Mouse (Mus musculus): ENCODE data around the gene Gm21988.

Gene Gm21988

GRCm38 (mm10) chr11:70215301-70215700 lies 24.3 kb downstream of the Gm21988 start:
- DNase-seq: peak; percentile 94

DNA sequence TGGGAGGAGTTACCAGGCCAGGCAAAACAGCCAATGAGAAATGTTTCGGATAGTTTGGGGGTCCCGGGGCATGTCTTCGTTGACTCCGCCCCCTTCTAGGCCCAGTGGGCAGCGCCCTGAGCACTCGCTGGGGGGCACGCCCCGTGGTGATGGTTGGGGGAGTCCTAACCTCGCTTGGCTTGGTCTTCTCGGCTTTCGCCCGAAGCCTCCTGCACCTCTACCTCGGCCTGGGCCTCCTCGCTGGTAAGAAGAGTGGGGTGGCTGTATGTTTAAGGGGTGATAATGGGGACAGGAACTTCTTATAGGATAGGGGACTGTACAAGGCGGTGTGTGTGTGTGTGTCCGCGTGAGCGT lies 24.8 kb downstream of the Gm21988 start:
- peak; percentile 93 for DNase-seq

GRCm38 (mm10) chr11:70214191-70214855 lies 25.3 kb downstream of the Gm21988 start:
- peak; percentile 93 for DNase-seq

- no peak for DNase-seq
Observed at GRCm38 (mm10) chr11:70213736-70214135, 25.9 kb downstream of the Gm21988 start.

DNA sequence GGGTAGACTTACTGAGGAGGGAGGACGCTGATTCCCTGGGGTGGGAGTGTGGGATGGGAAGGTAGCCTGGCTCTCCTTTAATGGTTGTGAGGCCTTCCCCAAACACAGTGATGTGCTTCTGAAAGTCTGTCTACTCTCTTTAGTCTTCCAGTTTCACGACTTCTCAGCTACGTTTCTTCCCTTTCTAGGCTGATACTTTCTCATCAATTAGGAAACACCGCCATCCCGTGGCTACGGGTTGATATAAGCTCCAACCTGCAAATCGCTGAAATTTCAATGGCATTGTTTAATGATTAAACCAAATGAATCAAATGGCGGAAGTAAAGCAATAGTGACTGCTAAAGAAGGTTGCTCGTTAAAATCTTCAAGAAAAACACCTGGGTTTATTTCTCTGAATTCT lies 26.7 kb downstream of the Gm21988 start:
- DNase-seq: peak; percentile 93

- peak; percentile 93 for DNase-seq
Observed at GRCm38 (mm10) chr11:70212423-70212822, 27.2 kb downstream of the Gm21988 start, which contains the start of gene Slc16a11. Gene Slc16a11, plus strand, starts transcription at chr11:70212752.

- peak; percentile 87 for DNase-seq
Observed at GRCm38 (mm10) chr11:70211972-70212371, 27.7 kb downstream of the Gm21988 start.

DNA sequence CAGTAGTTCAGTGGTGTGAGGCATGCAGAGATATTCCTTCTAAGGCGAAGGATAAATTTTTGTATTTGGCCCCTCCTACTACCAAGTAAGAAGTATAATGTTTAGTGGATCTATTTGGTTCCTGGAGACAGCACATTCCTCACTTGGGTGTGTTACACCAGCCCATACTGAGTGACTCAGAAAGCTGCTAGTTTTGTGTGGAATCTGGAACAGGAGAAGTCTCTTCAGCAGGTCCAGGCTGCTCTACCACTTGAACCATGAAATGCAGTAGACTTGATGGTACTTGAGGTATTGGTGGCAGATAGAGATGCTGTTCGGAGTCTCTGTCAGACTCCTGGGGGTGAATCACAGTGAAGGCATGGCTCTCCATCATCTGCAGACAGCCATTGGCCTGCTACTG lies 28.9 kb downstream of the Gm21988 start:
- DNase-seq: no peak

DNA sequence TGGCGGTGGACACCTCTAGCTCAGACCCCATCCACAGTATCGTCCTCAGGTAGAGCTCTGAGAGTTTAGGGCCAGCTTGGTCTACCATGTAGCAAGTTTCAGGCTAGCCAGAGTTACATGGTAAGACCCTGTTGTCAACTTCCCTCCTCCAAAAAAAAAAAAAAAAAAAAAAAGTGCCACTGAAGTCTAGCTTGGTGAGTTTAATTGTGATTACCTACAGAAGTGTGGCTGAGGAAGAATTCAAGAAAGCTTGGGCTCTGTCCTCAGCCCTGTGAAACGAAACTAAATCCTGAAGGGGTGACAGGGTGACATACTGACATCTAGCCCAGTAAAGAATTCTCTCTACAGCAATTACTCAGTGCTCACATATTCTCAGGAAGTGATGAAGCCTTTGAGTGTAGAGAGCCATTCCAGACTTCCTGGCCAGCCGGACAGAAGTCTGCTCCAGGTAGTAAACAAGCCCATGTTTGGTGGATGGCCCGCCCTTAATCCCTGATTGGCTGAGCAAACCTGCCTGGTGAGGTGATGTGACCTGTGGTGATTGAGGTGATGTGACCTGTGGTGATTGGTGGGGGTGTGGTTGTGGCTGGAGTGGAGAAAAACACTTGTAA lies 30.7 kb downstream of the Gm21988 start:
- peak; percentile 89 for DNase-seq

DNA sequence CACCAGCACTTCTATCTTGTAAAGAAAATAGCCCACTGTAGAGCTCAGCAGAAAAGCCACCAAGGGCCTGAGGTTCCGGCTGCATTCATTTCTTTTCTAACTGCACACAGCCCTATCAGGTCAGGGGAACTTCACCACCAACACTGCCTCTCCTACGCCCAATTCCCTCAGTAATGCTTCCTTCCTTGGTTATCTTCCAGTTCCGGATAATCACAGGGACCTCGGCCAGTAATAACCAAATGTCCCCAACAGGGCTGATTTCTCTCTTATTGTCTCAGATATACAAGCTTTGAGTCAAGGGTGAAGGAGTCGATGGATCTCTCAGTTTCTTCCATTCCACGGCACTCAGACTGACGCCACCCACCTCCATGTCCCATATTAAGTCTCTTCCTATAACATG lies 32.3 kb downstream of the Gm21988 start:
- peak; percentile 89 for DNase-seq

GRCm38 (mm10) chr11:70206801-70207200 lies 32.8 kb downstream of the Gm21988 start:
- peak; percentile 91 for DNase-seq

DNA sequence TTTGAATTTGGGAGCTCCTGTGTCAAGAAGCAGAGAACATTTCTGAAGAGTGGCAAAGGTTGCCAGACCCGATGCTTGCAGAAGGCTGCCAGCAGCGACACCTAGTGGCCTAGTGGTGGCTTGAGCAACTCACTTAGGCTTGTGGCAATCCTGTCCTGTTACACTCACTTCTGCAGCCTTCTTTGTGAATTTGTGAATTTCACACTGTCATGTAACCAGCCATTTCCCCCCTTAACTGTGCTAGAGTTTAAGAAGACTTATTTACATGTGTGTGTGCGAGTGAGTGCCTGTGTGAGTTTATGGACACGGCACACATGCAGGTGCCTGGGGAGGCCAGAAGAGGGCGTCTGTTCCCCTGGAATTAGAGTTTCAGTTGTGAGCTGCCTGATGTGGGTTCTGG lies 37.9 kb downstream of the Gm21988 start:
- DNase-seq: peak; percentile 93

GRCm38 (mm10) chr11:70200036-70200608 lies 39.5 kb downstream of the Gm21988 start:
- DNase-seq: peak; percentile 88

GRCm38 (mm10) chr11:70199107-70199506 lies 40.5 kb downstream of the Gm21988 start:
- DNase-seq: no peak

- peak; percentile 79 for DNase-seq
Observed at GRCm38 (mm10) chr11:70198332-70198731, 41.3 kb downstream of the Gm21988 start.

- DNase-seq: peak; percentile 84
Observed at GRCm38 (mm10) chr11:70193354-70194285, 46.0 kb downstream of the Gm21988 start.

DNA sequence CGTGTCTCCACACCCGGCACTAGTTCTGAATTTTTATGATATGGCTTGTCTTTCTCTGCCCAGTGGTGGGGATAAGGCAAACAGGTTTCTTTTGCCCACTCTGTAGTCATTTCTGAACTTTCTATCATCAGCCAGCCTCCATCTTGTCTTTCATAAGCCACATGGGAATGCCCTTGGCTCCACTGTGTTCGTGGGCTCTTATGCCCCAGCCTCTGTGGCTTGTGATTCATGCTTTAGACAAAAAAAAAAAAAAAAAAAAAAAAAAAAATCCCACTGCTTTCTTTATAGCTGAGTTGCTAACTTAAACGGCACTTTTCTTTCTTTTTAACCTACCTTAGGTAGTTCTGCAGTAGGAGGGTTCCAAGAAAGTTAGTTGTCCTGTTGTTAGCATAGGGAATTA lies 47.5 kb downstream of the Gm21988 start:
- DNase-seq: no peak

DNA sequence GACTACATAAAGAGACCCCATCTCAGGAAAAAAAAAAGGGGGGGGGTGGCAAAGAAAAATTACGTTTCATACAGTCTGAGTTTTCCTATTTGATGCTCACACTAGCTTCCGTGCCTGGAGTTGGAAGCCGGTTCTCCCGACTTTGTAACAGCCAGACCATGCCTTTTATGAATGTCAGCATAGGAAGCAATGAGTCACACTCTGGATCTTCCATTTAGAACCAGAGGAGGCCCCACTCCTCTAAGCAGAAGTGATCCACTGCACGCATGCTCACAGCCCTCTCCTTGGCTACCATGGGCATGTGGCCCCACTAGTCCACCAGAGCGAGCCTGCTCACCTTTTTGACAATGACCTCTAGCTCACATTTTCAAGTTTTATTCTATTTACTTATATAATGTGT lies 48.4 kb downstream of the Gm21988 start:
- DNase-seq: peak; percentile 92

- peak; percentile 82 for DNase-seq
Observed at GRCm38 (mm10) chr11:70189319-70190134, 50.1 kb downstream of the Gm21988 start.

Measured in heart, adult 11 months (tissue).